Mouse (Mus musculus) hindbrain, embryonic 14.5 days (tissue): ENCODE measurements around the gene Herc4. TPM values are rescaled to one million over a fixed set of nuclear protein-coding genes. Genes with fewer than 3 reads are reported as not detected.

Source experiments
- ATAC-seq: fragments of 200-750 bp; cut with Nextera tagmentation; 2 replicates; pipeline ENCODE4 v1.8.0; 2017; ENCODE audit warnings: moderate number of reproducible peaks, mild to moderate bottlenecking, moderate TSS enrichment, moderate library complexity; ENCODE audit not compliant: low FRiP score
- DNase-seq: peaks from one replicate; pipeline ENCODE4 v3.0.0-alpha.2; 2015; ENCODE audit warnings: low spot score
- H3K27ac ChIP-seq: fragments of 300-500 bp; sonication (generic); 2 replicates; pipeline ENCODE4 v1.5.1; 2014; ENCODE audit warnings: mild to moderate bottlenecking, moderate library complexity
- H3K27me3 ChIP-seq: fragments of 300-500 bp; sonication (generic); 2 replicates; pipeline ENCODE4 v1.6.1; 2014; ENCODE audit warnings: mild to moderate bottlenecking, low read length, mixed read lengths; ENCODE audit not compliant: control insufficient read depth, insufficient read depth
- H3K36me3 ChIP-seq: fragments of 300-500 bp; sonication (generic); replicated peaks from 2 replicates; pipeline ENCODE4 v1.6.1; 2014; ENCODE audit not compliant: control insufficient read depth, insufficient read depth
- H3K4me1 ChIP-seq: fragments of 300-500 bp; sonication (generic); replicated peaks from 2 replicates; pipeline ENCODE4 v1.6.1; 2014; ENCODE audit warnings: antibody characterized with exemption, low read length, mixed read lengths; ENCODE audit not compliant: control insufficient read depth, insufficient read depth
- H3K4me2 ChIP-seq: fragments of 300-500 bp; sonication (generic); replicated peaks from 2 replicates; pipeline ENCODE4 v1.6.1; 2014; ENCODE audit warnings: mild to moderate bottlenecking, moderate library complexity
- H3K4me3 ChIP-seq: fragments of 300-500 bp; sonication (generic); replicated peaks from 2 replicates; pipeline ENCODE4 v1.5.1; 2014; ENCODE audit warnings: mild to moderate bottlenecking, low read length
- H3K9ac ChIP-seq: fragments of 300-500 bp; sonication (generic); 2 replicates; pipeline ENCODE4 v1.6.1; 2014
- H3K9me3 ChIP-seq: fragments of 300-500 bp; sonication (generic); 2 replicates; pipeline ENCODE4 v1.6.1; 2016; ENCODE audit warnings: low read length; ENCODE audit not compliant: control insufficient read depth
- WGBS: fragments of 180-500 bp; shearing (Covaris S2); extraction: QIAGEN DNeasy Blood & Tissue Kit; methylation state at CpG from one replicate; pipeline ENCODE4 v1.1.7; 2014; 5-methylcytosine and 5-hydroxymethylcytosine counted together
- polyA plus RNA-seq: library from polyadenylated mRNA; unstranded; fragments of >200 nt; fragmentation: Nextera tagmentation; extraction: Ambion mirVana; gene quantifications from 2 replicates; pipeline ENCODE4 v1.2.1, GENCODE M21; 2014

Herc4 gene
- polyA plus RNA-seq, 1 experiment from 2014 or later = 31.5 TPM

- H3K4me3 ChIP-seq = no peak overlapping the region
- ATAC-seq (no peak), DNase-seq (no peak)
- no peaks in the 10 kb centered on the region for H3K9me3 ChIP-seq
- H3K27me3 ChIP-seq = no peaks in the 10 kb centered on the region
- no peak overlapping the region for H3K4me2 ChIP-seq
- no peak overlapping the region for H3K27ac ChIP-seq
- WGBS = 67% methylated on average over 1 of the region's 1 CpGs
- H3K36me3 ChIP-seq = no peaks in the 10 kb centered on the region
- no peaks in the 10 kb centered on the region for H3K4me1 ChIP-seq
- H3K9ac ChIP-seq = no peak overlapping the region
Observed at GRCm38 (mm10) chr10:63360502-63360901, 116.9 kb downstream of the Herc4 start.

GRCm38 (mm10) chr10:63365918-63366455 lies 122.4 kb downstream of the Herc4 start:
- DNase-seq (no peak), ATAC-seq (no peak)
- H3K4me3 ChIP-seq = no peak overlapping the region
- no peak overlapping the region for H3K27ac ChIP-seq
- H3K9me3 ChIP-seq = no peaks in the 10 kb centered on the region
- 53% methylated on average over 7 of the region's 7 CpGs for WGBS
- no peak overlapping the region for H3K4me2 ChIP-seq
- no peaks in the 10 kb centered on the region for H3K4me1 ChIP-seq
- no peaks in the 10 kb centered on the region for H3K36me3 ChIP-seq
- H3K9ac ChIP-seq = no peak overlapping the region
- no peaks in the 10 kb centered on the region for H3K27me3 ChIP-seq

- H3K9ac ChIP-seq = no peak overlapping the region
- H3K27me3 ChIP-seq = no peaks in the 10 kb centered on the region
- H3K4me3 ChIP-seq = no peak overlapping the region
- no peaks in the 10 kb centered on the region for H3K36me3 ChIP-seq
- ATAC-seq (no peak), DNase-seq (no peak)
- no peak overlapping the region for H3K27ac ChIP-seq
- H3K4me2 ChIP-seq = no peak overlapping the region
- H3K4me1 ChIP-seq = no peaks in the 10 kb centered on the region
- 74% methylated on average over 6 of the region's 6 CpGs for WGBS
- H3K9me3 ChIP-seq = no peaks in the 10 kb centered on the region
Observed at GRCm38 (mm10) chr10:63367386-63367785, 123.8 kb downstream of the Herc4 start.

Other genes starting within 250 kb of the Herc4 start
- gene Hnrnph3, start 219.6 kb upstream of the Herc4 start, polyA plus RNA-seq = 75.0 and 76.8 TPM in 2 replicates
- gene Pbld2, start 219.5 kb upstream of the Herc4 start, polyA plus RNA-seq = 0.46 and 0.59 TPM in 2 replicates
- 0.39 and 0.75 TPM in 2 replicates for gene Pbld1, start 183.6 kb upstream of the Herc4 start, polyA plus RNA-seq
- gene Atoh7, start 144.2 kb upstream of the Herc4 start, polyA plus RNA-seq = 6.5 and 9.9 TPM in 2 replicates
- gene Mypn, start 39.9 kb upstream of the Herc4 start, polyA plus RNA-seq = 0.37 and 0.68 TPM in 2 replicates
- gene Sirt1, start 137.9 kb downstream of the Herc4 start, polyA plus RNA-seq = 5.7 and 6.8 TPM in 2 replicates
- 19.7 and 23.4 TPM in 2 replicates for gene Dnajc12, start 138.6 kb downstream of the Herc4 start, polyA plus RNA-seq
- not detected in 2 replicates for gene Gm7075, start 178.0 kb downstream of the Herc4 start, polyA plus RNA-seq
- 2.9 and 4.1 TPM in 2 replicates for gene Ctnna3, start 186.3 kb downstream of the Herc4 start, polyA plus RNA-seq